Mouse (Mus musculus) cerebellum, adult 2 months (tissue): ENCODE measurements around the gene Mfap4.
A peak's percentile ranks its signal among the peaks of the same experiment; 100 is the strongest.

Experiments used
- CTCF ChIP-seq: fragments of 200-500 bp; IDR thresholded peaks from 2 replicates; pipeline ENCODE4 v1.5.1; 2011; ENCODE audit warnings: low read depth, mild to moderate bottlenecking, control low read depth, low read length, moderate library complexity, borderline replicate concordance; ENCODE audit not compliant: insufficient read depth
- POLR2A ChIP-seq: fragments of 200-500 bp; IDR thresholded peaks from 2 replicates; pipeline ENCODE4 v1.6.1; 2011; ENCODE audit warnings: low read length, control low read depth, borderline replicate concordance; ENCODE audit not compliant: insufficient read depth

DNA sequence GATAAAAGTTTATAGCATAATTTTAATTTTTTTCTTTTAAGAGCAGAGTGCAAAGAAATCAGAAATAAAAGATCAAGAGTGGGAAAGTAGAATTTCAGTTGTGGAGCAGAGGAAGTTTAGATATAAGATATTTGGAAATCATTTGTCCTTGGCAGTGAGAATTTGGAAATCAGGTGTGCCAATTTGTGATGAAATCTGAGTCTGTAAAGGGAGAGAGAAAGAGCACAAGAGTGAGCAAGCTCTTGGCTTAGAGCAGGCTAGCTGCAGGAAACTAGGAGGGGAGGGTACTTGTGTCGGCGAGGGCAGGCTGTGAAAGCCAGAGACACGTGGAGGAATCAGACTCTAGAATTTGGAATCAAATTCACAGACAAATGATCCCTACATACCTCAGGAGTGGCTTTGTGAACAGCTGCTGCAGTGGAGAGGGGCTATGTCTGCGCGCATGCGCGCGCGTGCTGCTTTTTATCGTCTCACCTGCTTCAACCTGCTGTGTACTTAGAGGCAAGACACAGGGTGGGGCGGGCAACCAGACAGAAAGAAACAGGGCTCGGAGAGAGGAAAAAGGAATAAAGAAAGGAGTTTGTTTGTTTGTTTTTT lies 8.3 kb upstream of the Mfap4 start:
- no peak for TF ChIP-seq CTCF
- TF ChIP-seq POLR2A, result peak; percentile 42; the same call in 1 of the 2 replicates
